ENCODE assay signal across 8 mouse cellular contexts in the genomic region with DNA sequence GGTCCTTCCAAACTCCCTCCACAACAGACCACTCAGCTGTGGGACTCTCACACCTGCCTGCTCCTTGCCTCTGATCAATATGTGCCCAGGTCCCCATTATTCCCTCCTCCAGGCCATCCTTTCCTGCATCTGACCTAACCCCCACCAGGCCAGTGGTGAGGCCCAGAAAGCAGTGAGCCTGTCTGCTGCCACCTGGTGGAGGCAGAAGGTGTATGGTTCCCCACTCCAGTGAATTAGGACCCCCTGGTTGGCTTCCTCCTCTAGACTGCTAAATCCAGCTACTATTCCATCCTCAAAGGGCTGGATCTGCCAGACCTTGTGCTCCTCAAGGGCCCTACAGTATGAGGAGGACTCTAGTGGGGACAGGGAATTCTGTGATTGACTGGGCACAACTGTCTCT.
DNase-seq lines count a peak whose midpoint lies in the region; ATAC-seq and TF ChIP-seq lines count a peak whose summit lies in the region.

No protein-coding gene starts in this region.

- H3K4me2 ChIP-seq in forebrain, embryonic 15.5 days (replicated peaks): no peak overlapping the region
- no peak overlapping the region for H3K4me2 ChIP-seq in kidney, embryonic 14.5 days (replicated peaks; ENCODE audit: low read depth, low read length)

- peaks cover 20% of the 10 kb centered on the region for H3K4me1 ChIP-seq in bone marrow macrophage, adult 2 months (ENCODE audit: control insufficient read depth, insufficient read depth, low read length)
- peaks cover 9% of the 10 kb centered on the region for H3K4me1 ChIP-seq in forebrain, embryonic 15.5 days
- H3K4me1 ChIP-seq in kidney, embryonic 14.5 days (ENCODE audit: control insufficient read depth, insufficient read depth, low read length): no peaks in the 10 kb centered on the region

- H3K4me3 ChIP-seq in bone marrow macrophage, adult 2 months (ENCODE audit: insufficient read depth, low read length): no peak overlapping the region
- H3K4me3 ChIP-seq in forebrain, embryonic 15.5 days: no peak overlapping the region
- H3K4me3 ChIP-seq in kidney, embryonic 14.5 days (ENCODE audit: low read length): no peak overlapping the region

- no peak for TF ChIP-seq POLR2A in bone marrow macrophage, adult 2 months (IDR thresholded peaks at IDR 0.05; ENCODE audit: borderline replicate concordance, low read depth, low read length)

- DNase-seq in cerebellum, adult 18-20 months: peak; percentile 37 to 54
- DNase-seq in A20 (ENCODE audit: low read depth, low spot score): peak; percentile 42
- peak; percentile 71 for DNase-seq in lung, postnatal 14 days
- peak; percentile 9 for DNase-seq in spleen, adult 12 weeks (ENCODE audit: low spot score)

- H3K27ac ChIP-seq in bone marrow macrophage, adult 2 months (ENCODE audit: insufficient read depth, low read depth, low read length): no peak overlapping the region
- H3K27ac ChIP-seq in forebrain, embryonic 15.5 days (replicated peaks): no peak overlapping the region
- H3K27ac ChIP-seq in kidney, embryonic 14.5 days (ENCODE audit: low read depth, low read length): no peak overlapping the region

- H3K27me3 ChIP-seq in forebrain, embryonic 15.5 days: no peaks in the 10 kb centered on the region
- H3K27me3 ChIP-seq in kidney, embryonic 14.5 days (ENCODE audit: control insufficient read depth, insufficient read depth, low read length): no peaks in the 10 kb centered on the region

- no peaks in the 10 kb centered on the region for H3K9me3 ChIP-seq in forebrain, embryonic 15.5 days
- H3K9me3 ChIP-seq in kidney, embryonic 14.5 days (ENCODE audit: control insufficient read depth, low read length): no peaks in the 10 kb centered on the region

- ATAC-seq in cerebellum, adult (ENCODE audit: insufficient number of reproducible peaks, low FRiP score, low TSS enrichment): no peak
- 0 out of 2 replicates have a peak, but pooled peaks have one; percentile 35 for ATAC-seq in forebrain, embryonic 15.5 days (replicated peaks)
- peak; percentile 69; the same call in 1 of the 2 replicates for ATAC-seq in kidney, embryonic 14.5 days (ENCODE audit: low FRiP score, low TSS enrichment)

- H3K36me3 ChIP-seq in forebrain, embryonic 15.5 days: no peaks in the 10 kb centered on the region
- no peaks in the 10 kb centered on the region for H3K36me3 ChIP-seq in kidney, embryonic 14.5 days (ENCODE audit: control insufficient read depth, insufficient read depth, low read length)

- H3K9ac ChIP-seq in forebrain, embryonic 15.5 days (replicated peaks): no peak overlapping the region
- no peak overlapping the region for H3K9ac ChIP-seq in kidney, embryonic 14.5 days (ENCODE audit: low read depth, low read length)

- peak; percentile 96 for TF ChIP-seq CTCF in bone marrow macrophage, adult 2 months (IDR thresholded peaks at IDR 0.05; ENCODE audit: low read depth, low read length)

Comparison
In these comparisons a context has a peak if more than half of its experiments do, and no peak if none do; other contexts are left out.
1. DNase-seq: peak in every context shown above with its lines; median percentile 71 in lung, postnatal 14 days; 46 in cerebellum, adult 18-20 months; 42 in A20; 9 in spleen, adult 12 weeks.